Mouse (Mus musculus) adrenal gland, postnatal 0 days (tissue): Measurements from ENCODE around the gene Gm11007. TPM values are rescaled to one million over a fixed set of nuclear protein-coding genes. Genes with fewer than 3 reads are reported as not detected.

ENCODE experiments used
- polyA plus RNA-seq: library from polyadenylated mRNA; unstranded; fragments of >200 nt; fragmentation: Nextera tagmentation; extraction: Ambion mirVana; gene quantifications from 2 replicates; pipeline ENCODE4 v1.2.1, GENCODE M21; 2015

Gene Gm11007
- not detected in 2 replicates for polyA plus RNA-seq

GRCm38 (mm10) chr2:175643678-175644077, at the start of gene Gm11007:
Gene Gm11007, plus strand, starts transcription at chr2:175643978.

Other genes with a start within 250 kb of the Gm11007 start
- gene Gm4724, start 208.2 kb upstream of the Gm11007 start, polyA plus RNA-seq = 38.8 and 55.0 TPM in 2 replicates
- gene Zfp965, start 174.0 kb upstream of the Gm11007 start, polyA plus RNA-seq = 8.9 and 14.1 TPM in 2 replicates
- 89.0 and 205 TPM in 2 replicates for gene Zfp969, start 59.7 kb downstream of the Gm11007 start, polyA plus RNA-seq
- gene Gm2007, start 97.6 kb downstream of the Gm11007 start, polyA plus RNA-seq = not detected in 2 replicates
- 2.6 and 5.7 TPM in 2 replicates for gene Gm14288, start 157.1 kb downstream of the Gm11007 start, polyA plus RNA-seq
- gene Gm6710, start 225.2 kb downstream of the Gm11007 start, polyA plus RNA-seq = 29.6 and 51.5 TPM in 2 replicates